Mouse (Mus musculus) urinary bladder, adult 2 months (tissue): ENCODE data around the gene Fbrsl1. TPM values are rescaled to one million over a fixed set of nuclear protein-coding genes. Genes with fewer than 3 reads are reported as not detected.
"Not testable (repeated sequence)": the region's sequence is repeated elsewhere in the genome, so short reads cannot be mapped to it uniquely, and the experiment has no call there.

Experiments used
- DNase-seq: peaks from one replicate; pipeline ENCODE4 v3.0.0; 2022; ENCODE audit warnings: low spot score
- polyA plus RNA-seq: library from polyadenylated mRNA; depleted of rRNA; stranded (reverse); fragments of >200 nt; gene quantifications from 2 replicates; pipeline ENCODE4 v1.2.3, GENCODE M21; 2012

The Fbrsl1 gene
- polyA plus RNA-seq, 1 experiment = 22.1 TPM

GRCm38 (mm10) chr5:110455272-110455671, 7.0 kb upstream of the Fbrsl1 start:
- no peak for DNase-seq

DNA sequence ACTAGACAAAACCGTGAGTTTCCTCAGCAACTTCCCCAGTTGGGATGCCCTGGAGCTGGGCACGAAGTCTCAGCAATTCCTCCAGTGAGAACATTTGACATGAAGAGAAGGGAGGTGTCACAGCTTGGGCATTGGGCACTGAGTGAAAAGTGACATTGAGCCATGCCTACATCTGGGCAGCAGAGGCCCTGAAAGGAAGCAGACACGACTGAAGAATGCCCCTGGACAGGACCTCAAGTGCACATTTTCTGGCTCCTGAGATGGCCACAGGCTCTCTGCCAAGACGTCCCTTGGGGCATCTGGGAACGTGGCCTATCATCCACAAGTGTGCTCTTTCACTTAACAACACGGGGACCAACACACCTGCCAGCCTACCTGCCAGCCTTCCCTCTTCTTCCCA, 991 bp upstream of the Fbrsl1 start:
- no peak for DNase-seq

DNA sequence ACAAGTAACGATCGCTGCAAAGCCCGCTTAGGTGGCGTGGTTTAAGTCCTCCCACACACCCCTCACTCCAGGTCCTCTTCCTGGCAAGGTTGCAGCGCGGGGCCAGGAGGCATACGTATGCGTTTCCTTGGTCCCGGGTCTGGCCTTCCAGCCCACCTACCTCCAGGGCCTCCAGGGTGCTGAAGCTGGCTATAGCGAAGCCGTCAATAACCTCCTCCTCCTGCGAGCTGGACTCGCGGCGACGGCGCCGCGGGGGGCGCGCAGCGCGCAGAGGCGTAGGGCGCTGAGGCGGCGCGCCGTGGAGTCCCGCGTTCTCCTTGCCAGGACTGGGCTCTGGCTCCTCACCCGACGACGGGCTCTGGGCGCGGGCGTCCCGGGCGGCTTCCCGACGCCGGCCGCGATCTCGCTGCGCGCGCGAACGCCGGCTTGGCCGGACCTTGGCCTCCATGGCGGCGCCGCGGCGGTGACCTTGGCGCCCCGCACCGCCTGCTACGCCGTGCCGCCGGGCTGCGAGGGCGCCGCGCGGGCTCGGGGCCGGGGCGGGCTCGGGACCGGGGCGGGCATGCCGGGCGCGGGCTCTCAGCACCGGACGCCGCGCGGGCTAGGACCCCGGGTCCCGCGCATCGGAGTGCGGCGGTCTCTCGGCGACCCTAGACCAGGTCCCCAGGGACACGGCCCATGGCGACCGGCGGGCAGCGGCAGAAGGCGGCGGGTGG, 425 bp downstream of the Fbrsl1 start:
- DNase-seq = no peak

DNA sequence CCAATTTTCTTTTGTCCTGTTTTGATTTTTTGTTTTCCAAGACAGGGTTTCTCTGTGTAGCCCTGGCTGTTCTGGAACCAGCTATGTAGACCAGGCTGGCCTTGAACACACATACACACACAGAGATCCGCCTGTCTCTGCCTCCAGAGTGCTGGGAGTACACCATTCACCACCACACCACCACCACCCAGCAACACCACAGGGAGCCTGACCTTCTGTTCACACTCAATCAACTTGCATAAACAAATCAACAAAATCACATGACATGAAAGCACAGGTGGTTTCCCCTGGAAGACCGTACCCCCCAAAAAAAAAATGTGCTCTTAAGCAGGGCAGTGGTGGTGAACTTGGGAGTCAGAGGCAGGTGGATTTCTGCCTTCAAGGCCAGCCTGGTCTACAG, 3.8 kb downstream of the Fbrsl1 start:
- no peak for DNase-seq

DNA sequence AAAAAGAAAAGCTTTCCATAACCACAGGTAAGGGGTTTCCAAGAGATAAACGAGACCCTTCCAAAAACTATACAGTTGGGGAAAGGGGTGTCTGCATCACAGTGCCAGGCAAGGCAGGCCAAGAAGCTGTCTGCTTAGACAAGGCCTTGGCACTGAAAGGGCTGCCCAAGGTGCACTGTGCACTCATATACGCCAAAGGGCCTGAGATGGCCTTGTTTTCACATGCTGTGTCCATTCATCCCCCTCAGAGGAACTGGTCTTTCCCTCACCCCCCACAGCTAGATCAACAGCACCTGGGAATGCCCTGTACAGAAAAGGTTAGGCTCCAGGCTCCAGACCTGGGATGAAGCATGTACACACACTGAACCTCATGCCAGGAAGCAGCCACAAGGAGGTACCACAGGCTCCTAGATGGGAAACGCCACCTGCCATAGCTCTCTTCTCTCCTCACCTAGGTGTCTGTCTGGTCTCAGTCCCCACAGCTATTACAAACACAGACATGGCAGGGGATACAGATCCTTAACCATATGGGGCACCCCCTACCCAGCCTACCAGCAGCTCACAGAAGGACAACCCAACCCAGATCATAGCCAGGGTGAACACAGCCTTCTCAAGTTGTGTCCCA, 5.2 kb downstream of the Fbrsl1 start:
- DNase-seq = no peak

DNA sequence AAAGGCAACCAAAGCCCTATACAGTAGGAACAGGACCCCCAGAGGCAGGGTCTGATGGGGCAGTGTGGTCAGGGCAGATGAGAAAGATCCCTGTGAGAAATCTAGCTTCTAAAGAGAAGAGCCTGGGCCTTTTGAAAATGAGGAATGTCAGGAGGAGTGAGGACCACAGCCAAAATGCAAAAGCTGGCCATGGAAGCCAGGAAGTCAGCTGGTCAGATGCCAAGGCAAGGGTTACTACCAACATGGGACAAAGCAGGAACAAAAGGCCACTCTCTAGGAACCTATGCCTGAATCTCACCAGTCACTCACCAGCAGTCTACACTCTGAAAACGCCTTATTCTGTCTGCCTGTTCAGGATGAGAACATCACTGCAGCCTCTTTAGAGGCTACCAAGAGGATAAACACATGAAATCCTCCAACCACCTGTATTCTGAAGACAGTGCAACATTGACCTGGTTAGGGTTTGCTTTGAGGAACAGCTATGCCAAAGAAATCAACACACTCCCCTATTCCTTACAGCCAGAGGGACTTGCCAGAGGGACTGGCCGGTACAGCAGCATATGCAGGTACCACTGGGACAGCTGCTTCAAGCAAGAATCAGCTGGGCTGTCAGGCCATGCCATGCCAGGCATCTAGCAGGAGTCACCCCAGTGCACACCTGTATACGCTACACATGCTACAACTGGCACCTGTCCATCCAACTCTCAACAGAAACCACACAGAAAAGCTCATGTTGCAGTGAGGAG, 8.6 kb downstream of the Fbrsl1 start:
- no peak for DNase-seq

- DNase-seq = no peak
Observed at GRCm38 (mm10) chr5:110438591-110438990, 9.7 kb downstream of the Fbrsl1 start.

DNA sequence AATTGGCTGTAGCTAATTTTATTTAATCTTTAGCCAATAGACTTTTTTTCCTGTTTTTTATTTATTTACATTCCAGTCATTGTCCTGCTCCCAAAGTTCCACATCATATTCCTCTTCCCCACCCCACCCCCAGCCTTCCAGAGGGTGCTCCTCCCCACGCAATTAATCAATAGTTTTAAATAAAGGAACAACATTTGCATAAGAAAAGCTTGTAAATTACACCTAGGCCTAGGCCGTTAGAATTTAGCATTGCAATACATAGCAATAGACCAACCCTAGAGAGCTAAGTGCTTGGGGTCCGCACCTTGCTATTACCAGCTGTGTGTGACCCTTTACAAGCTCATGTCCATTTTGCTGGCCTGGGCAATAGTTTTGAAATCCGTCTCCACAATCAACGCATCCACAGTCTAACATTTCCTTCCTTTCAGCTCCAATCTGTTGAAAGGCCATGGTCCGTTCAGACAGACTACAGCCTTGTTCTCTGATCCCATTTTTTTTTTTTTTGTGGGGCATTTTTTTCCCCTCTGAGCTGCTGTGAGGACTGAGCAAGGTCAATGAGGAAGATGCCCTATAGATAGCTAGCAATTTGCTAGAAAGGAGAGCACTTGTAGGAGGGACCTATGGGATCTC, 10.6 kb downstream of the Fbrsl1 start:
- DNase-seq = no peak

DNA sequence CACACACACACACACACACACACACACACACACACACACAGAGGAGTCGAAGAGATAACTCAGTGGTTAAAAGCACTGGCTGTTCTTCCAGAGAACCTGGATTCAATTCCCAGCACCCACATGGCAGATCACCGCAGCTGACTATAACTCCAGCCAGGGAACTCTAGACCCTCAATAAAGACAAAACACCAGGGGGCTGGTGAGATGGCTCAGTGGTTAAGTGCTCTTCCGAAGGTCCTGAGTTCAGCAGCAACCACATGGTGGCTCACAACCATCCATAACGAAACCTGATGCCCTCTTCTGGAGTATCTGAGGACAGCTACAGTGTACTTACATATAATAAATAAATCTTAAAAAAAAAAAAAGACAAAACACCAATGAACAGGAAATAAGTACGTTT, 12.1 kb downstream of the Fbrsl1 start:
- not testable (repeated sequence) for DNase-seq

DNA sequence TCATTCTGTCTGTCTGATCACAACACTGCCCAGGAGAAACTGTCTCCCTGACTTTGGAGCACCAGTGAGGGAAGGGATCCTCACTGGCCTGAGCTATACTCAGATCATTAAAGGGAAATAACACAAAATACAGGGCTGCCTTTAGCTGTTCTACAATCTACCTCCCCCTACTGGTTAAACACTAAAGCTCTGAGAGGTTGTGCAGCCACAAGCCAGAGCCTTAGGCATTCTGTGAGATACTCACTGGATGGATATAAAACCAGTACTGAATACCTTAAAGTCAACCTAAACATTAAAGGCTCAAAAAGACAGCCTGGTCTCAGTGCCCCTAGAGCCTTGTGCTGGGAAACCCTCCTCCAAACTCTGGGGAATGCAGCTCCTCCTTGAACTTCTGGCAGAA, 13.5 kb downstream of the Fbrsl1 start:
- DNase-seq = no peak

DNA sequence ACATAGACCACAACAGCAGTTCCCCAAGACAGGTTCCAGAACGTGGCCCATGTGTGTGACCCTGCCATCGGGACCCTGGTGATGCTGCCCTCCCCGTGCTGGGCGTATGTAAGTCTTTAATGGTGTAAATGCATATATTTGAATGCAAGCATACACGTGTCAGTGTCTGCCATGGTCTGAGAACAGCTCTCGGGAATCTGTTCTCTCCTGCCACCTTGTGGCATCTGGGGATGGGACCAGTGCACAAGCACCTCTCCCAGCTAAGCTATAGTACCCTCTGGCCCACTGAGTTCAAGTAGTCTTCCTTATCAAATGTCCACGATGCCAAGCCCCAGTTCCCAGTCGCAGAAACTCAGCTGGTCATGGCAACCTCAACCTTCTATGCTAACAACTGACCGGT, 19.3 kb downstream of the Fbrsl1 start:
- no peak for DNase-seq

- DNase-seq = no peak
Observed at GRCm38 (mm10) chr5:110428290-110428689, 20.0 kb downstream of the Fbrsl1 start.

DNA sequence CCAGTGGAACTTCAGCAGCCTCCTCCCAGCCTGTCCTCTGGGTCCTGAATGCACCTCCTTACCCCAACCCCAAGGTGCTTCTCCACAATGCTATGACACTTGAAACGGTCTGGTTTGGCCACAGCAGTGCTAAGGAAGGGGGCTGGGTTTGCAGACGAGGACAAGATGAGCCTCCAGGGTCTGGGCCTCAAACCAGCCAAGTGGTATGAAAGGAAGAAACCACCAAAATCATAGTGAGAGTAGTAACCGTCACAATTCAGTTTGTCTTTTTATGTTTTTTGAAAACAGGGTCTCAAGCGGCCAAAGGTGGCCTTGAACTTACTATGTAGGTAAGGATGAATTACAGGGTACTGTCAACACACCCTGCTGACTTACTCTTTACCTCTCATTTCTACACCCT, 23.1 kb downstream of the Fbrsl1 start:
- no peak for DNase-seq

DNA sequence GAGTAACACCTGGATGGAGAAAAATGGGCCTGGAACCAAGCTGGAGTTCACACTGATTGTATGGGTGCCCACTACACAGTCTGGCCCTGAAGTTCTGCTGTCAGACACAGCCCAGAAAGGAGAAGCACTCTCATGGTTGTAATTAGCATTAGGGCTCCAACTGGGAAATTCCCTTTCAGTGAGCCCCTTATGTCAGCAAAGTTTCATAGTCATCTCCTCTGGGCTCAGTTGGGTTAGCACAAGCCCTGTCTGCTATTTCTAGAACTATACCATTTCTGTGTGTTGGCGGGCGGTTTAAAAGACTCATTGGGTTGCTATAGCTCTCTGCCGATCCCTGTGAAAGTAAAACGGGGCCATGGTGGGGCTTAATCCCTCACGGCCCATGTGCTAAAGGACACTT, 24.1 kb downstream of the Fbrsl1 start:
- DNase-seq = no peak

- no peak for DNase-seq
Observed at GRCm38 (mm10) chr5:110421393-110421792, 26.9 kb downstream of the Fbrsl1 start.

GRCm38 (mm10) chr5:110420950-110421349, 27.4 kb downstream of the Fbrsl1 start:
- DNase-seq = no peak

DNA sequence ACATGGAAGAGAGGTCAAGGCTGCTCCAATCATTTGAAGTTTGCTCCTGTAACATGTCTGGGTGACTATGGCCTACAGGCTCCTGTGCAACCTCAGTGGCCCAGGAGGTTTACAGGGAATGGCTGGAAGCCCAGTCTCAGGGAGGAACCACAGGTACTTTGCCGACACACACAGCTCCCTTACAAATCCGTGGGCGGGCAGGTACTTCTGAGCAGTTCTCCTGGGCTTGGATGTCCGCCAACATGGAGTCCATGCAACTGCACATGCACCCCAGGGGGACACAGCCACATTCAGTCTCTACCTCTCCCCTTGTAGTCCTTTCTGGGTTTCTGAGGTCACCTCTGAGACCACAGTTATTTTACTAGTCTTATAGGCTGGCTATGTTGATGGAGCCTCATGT, 28.1 kb downstream of the Fbrsl1 start:
- DNase-seq = no peak

DNA sequence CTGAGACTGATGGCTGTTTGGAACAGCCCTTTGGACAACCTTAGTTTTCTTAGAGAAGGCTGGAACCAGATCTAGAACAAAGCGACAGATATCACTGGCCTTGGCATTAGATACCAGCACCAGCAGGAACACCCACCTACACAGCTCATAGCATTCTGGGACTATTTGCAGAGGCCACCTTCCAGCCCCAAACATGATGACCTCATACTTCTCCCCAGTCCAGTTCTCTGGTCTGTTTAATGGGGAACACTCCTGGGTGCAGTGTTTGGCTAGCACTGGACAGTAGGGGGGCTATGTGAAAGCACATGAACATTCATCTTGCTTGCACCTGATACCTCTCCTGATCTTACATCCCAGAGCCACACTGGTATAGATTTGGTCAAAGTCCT, 29.8 kb downstream of the Fbrsl1 start:
- DNase-seq = no peak

- DNase-seq = no peak
Observed at GRCm38 (mm10) chr5:110417756-110418522, 30.4 kb downstream of the Fbrsl1 start.

- DNase-seq = no peak
Observed at GRCm38 (mm10) chr5:110416825-110417401, 31.4 kb downstream of the Fbrsl1 start.
